Mouse (Mus musculus) CH12.LX (cell line): ENCODE results near the gene Tbp. TPM values are rescaled to one million over a fixed set of nuclear protein-coding genes. Genes with fewer than 3 reads are reported as not detected.
A peak's percentile ranks its signal among the peaks of the same experiment; 100 is the strongest.

Source experiments
- DNase-seq: peaks from one replicate; pipeline ENCODE4 v3.0.0-alpha.2; 2013; ENCODE audit errors: extremely low read depth
- H3K27ac ChIP-seq: 2 replicates; pipeline ENCODE4 v1.5.1; 2012; ENCODE audit warnings: low read depth, mild to moderate bottlenecking, control low read depth, moderate library complexity; ENCODE audit not compliant: insufficient read depth
- H3K27me3 ChIP-seq: replicated peaks from 2 replicates; pipeline ENCODE3; 2012; ENCODE audit warnings: inconsistent platforms
- H3K36me3 ChIP-seq, 2 experiments: replicated peaks in 1 of 2; 2 replicates each; pipeline versions ENCODE3 to v1.6.1; 2012; ENCODE audit warnings: inconsistent platforms in 1 of 2, low read length in 1 of 2, mild to moderate bottlenecking in 1 of 2, mixed read lengths in 1 of 2, moderate library complexity in 1 of 2; ENCODE audit not compliant: control insufficient read depth in 1 of 2, insufficient read depth in 1 of 2
- H3K4me1 ChIP-seq, 2 experiments: 2 replicates each; pipeline ENCODE4 v1.6.1; 2012; ENCODE audit warnings: inconsistent platforms in 1 of 2, moderate library complexity in 1 of 2; ENCODE audit not compliant: insufficient read depth in 2 of 2, control insufficient read depth in 1 of 2
- H3K4me2 ChIP-seq: 2 replicates; pipeline ENCODE4 v1.6.1; 2012; ENCODE audit warnings: low read depth, mild to moderate bottlenecking, control low read depth; ENCODE audit not compliant: poor library complexity, insufficient read depth, severe bottlenecking
- H3K4me3 ChIP-seq, 3 experiments: fragments of 150-350 bp in 1 of 3; sonication (generic) in 1 of 3; replicated peaks in 1 of 3; 2 replicates each; pipeline versions ENCODE3 to v1.5.1; 2011 to 2012; ENCODE audit warnings: low read depth in 2 of 3, low read length in 2 of 3, mild to moderate bottlenecking in 2 of 3, moderate library complexity in 2 of 3, control low read depth in 1 of 3, improper control_type of control experiment in 1 of 3, inconsistent platforms in 1 of 3, mixed read lengths in 1 of 3; ENCODE audit not compliant: poor library complexity in 1 of 3
- H3K79me2 ChIP-seq: replicated peaks from 2 replicates; pipeline ENCODE4 v1.6.1; 2012; ENCODE audit warnings: mild to moderate bottlenecking, moderate library complexity; ENCODE audit not compliant: control insufficient read depth, poor library complexity, insufficient read depth, severe bottlenecking; ENCODE audit errors: extremely low read depth
- H3K9ac ChIP-seq: 2 replicates; pipeline ENCODE4 v1.6.1; 2012; ENCODE audit warnings: low read depth, mild to moderate bottlenecking, control low read depth, moderate library complexity; ENCODE audit not compliant: insufficient read depth
- H3K9me3 ChIP-seq: replicated peaks from 2 replicates; pipeline ENCODE3; 2012; ENCODE audit warnings: low read length, inconsistent platforms, mixed read lengths
- BHLHE40 ChIP-seq: IDR thresholded peaks from 2 replicates; pipeline ENCODE4 v1.6.1; 2011; ENCODE audit warnings: mild to moderate bottlenecking, low read depth, low read length, improper control_type of control experiment
- CHD2 ChIP-seq: IDR thresholded peaks from 2 replicates; pipeline ENCODE4 v1.6.1; 2011; ENCODE audit warnings: low read length, improper control_type of control experiment
- CTCF ChIP-seq, 2 experiments: IDR thresholded peaks in 1 of 2; conservative IDR thresholded peaks in 1 of 2; 2 replicates each; pipeline ENCODE4 v1.5.1; 2011 to 2012; ENCODE audit warnings: low read depth in 2 of 2, low read length in 2 of 2, improper control_type of control experiment in 1 of 2, inconsistent platforms in 1 of 2, mild to moderate bottlenecking in 1 of 2, moderate library complexity in 1 of 2
- GABPA ChIP-seq: IDR thresholded peaks from 2 replicates; pipeline ENCODE4 v1.6.1; 2012; ENCODE audit warnings: low read depth, low read length, improper control_type of control experiment, inconsistent platforms; ENCODE audit not compliant: insufficient replicate concordance
- JUN ChIP-seq: IDR thresholded peaks from 2 replicates; pipeline ENCODE4 v1.6.1; 2011; ENCODE audit warnings: low read depth, mild to moderate bottlenecking, low read length, improper control_type of control experiment, moderate library complexity; ENCODE audit not compliant: insufficient read depth
- MAFK ChIP-seq: IDR thresholded peaks from 2 replicates; pipeline ENCODE4 v1.6.1; 2011; ENCODE audit warnings: low read length, improper control_type of control experiment; ENCODE audit not compliant: insufficient replicate concordance
- MAZ ChIP-seq: IDR thresholded peaks from 2 replicates; pipeline ENCODE4 v1.6.1; 2012; ENCODE audit warnings: low read depth, mild to moderate bottlenecking, inconsistent platforms, low read length, improper control_type of control experiment, moderate library complexity
- MXI1 ChIP-seq: IDR thresholded peaks from 2 replicates; pipeline ENCODE4 v1.6.1; 2011; ENCODE audit warnings: mild to moderate bottlenecking, low read depth, low read length, improper control_type of control experiment
- RAD21 ChIP-seq: IDR thresholded peaks from 2 replicates; pipeline ENCODE4 v1.6.1; 2011; ENCODE audit warnings: low read depth, mild to moderate bottlenecking, low read length, improper control_type of control experiment, moderate library complexity
- USF1 ChIP-seq: IDR thresholded peaks from 2 replicates; pipeline ENCODE4 v1.6.1; 2014; ENCODE audit warnings: low read depth, mild to moderate bottlenecking, inconsistent platforms, low read length, improper control_type of control experiment
- dilution Hi-C: fragments of 300-500 bp; cut with MboI; formaldehyde crosslinking; loops from 2 replicates; pipeline ENCODE4 v1.14.3; 2020; ENCODE audit warnings: low sequenced_read_pairs; ENCODE audit not compliant: extremely low pct_unique_long_range_greater_than_20kb, extremely low pct_ligation_motif_present
- in situ Hi-C: fragments of 300-500 bp; cut with MboI; formaldehyde crosslinking; loops from 3 replicates; pipeline ENCODE4 v1.14.3; 2019; ENCODE audit warnings: low sequenced_read_pairs, low pct_ligation_motif_present, low pct_unique_long_range_greater_than_20kb, mixed read lengths
- polyA plus RNA-seq: library from polyadenylated mRNA; unstranded; fragments of >175 nt; gene quantifications from 2 replicates; pipeline ENCODE4 v1.2.1, GENCODE M21; 2012; ENCODE audit warnings: low read depth; ENCODE audit not compliant: insufficient read length
- total RNA-seq, 2 experiments: library from RNA; depleted of rRNA; stranded (reverse); fragments of 300-350 nt in 1 of 2; fragments of >200 nt in 1 of 2; gene quantifications; 2 replicates each; pipeline ENCODE4 v1.2.3; 2012 to 2014

The Tbp gene
- total and polyA plus RNA-seq, 3 experiments, result 26.5 to 71.4 (median 52.8) TPM

GRCm38 (mm10) chr17:15517776-15518175 is 18.1 kb downstream of the Tbp start:
- TF ChIP-seq MAFK (no peak), CTCF (conservative IDR thresholded peaks at IDR 0.05 in 1 of 2, IDR thresholded peaks at IDR 0.05 in 1 of 2; ENCODE audit: low read depth in 2 of 2, low read length in 2 of 2) (no peak), BHLHE40 (no peak), JUN (no peak), GABPA (no peak), MAZ (no peak), USF1 (no peak)
- Histone ChIP-seq H3K4me2 (no peak overlapping the region), H3K4me3 (no peak overlapping the region), H3K79me2 (no peaks in the 10 kb centered on the region), H3K27ac (no peak overlapping the region), H3K9ac (no peak overlapping the region), H3K27me3 (no peaks in the 10 kb centered on the region), H3K4me1 (no peaks in the 10 kb centered on the region), H3K36me3 (peaks cover 68 to 93% of the 10 kb centered on the region in 2 experiments), H3K9me3 (no peaks in the 10 kb centered on the region)
- in situ Hi-C loops (no loop called here), dilution Hi-C loops (no loop called here)
- DNase-seq, result no peak

- H3K9ac ChIP-seq, result no peak overlapping the region
- in situ Hi-C loops, result no loop called here
- DNase-seq, result no peak
- dilution Hi-C loops, result no loop called here
- H3K27ac ChIP-seq, result no peak overlapping the region
- no peak overlapping the region for H3K4me2 ChIP-seq
- H3K79me2 ChIP-seq, result 0 out of 2 replicates have a peak, but pooled peaks cover 2% of the 10 kb centered on the region
- no peak overlapping the region for H3K4me3 ChIP-seq
- TF ChIP-seq CTCF (conservative IDR thresholded peaks at IDR 0.05 in 1 of 2, IDR thresholded peaks at IDR 0.05 in 1 of 2; ENCODE audit: low read depth in 2 of 2, low read length in 2 of 2) (peak in 1 of 2 experiments; percentile 10; a peak in 2 of 4 replicates), RAD21 (no peak)
- no peaks in the 10 kb centered on the region for H3K4me1 ChIP-seq
- no peaks in the 10 kb centered on the region for H3K9me3 ChIP-seq
- H3K36me3 ChIP-seq, result peaks cover 71 to 95% of the 10 kb centered on the region in 2 experiments
- H3K27me3 ChIP-seq, result no peaks in the 10 kb centered on the region
Measured at GRCm38 (mm10) chr17:15518186-15518585, 18.5 kb downstream of the Tbp start.

GRCm38 (mm10) chr17:15518766-15519165 is 19.1 kb downstream of the Tbp start:
- DNase-seq, result no peak
- TF ChIP-seq GABPA (no peak), MXI1 (no peak), CHD2 (no peak)
- H3K9ac ChIP-seq, result no peak overlapping the region
- dilution Hi-C loops (no loop called here), in situ Hi-C loops (no loop called here)
- H3K27ac ChIP-seq, result no peak overlapping the region
- no peak overlapping the region for H3K4me3 ChIP-seq
- H3K4me2 ChIP-seq, result no peak overlapping the region
- peaks cover 67 to 95% of the 10 kb centered on the region in 2 experiments for H3K36me3 ChIP-seq
- H3K79me2 ChIP-seq, result 0 out of 2 replicates have a peak, but pooled peaks cover 2% of the 10 kb centered on the region
- no peaks in the 10 kb centered on the region for H3K27me3 ChIP-seq
- no peaks in the 10 kb centered on the region for H3K9me3 ChIP-seq
- H3K4me1 ChIP-seq, result no peaks in the 10 kb centered on the region
